Mouse (Mus musculus) liver, embryonic 14.5 days (tissue): ENCODE data around the gene Fads6.

Experiments used
- CTCF ChIP-seq: IDR thresholded peaks from 2 replicates; pipeline ENCODE4 v1.5.1; 2016; ENCODE audit warnings: antibody characterized with exemption, low read depth, control low read depth
- EP300 ChIP-seq: IDR thresholded peaks from 2 replicates; pipeline ENCODE4 v1.6.1; 2016; ENCODE audit warnings: antibody characterized with exemption, low read depth

- no peak for TF ChIP-seq CTCF
- no peak for TF ChIP-seq EP300
These were observed 43.8 kb upstream of the Fads6 start for GRCm38 (mm10) chr11:115341246-115341645.
